Mouse (Mus musculus) cortical plate, adult 2 months (tissue): ENCODE results near the gene Ing4.

ENCODE experiments used
- CTCF ChIP-seq: fragments of 200-500 bp; IDR thresholded peaks from 2 replicates; pipeline ENCODE4 v1.5.1; 2011; ENCODE audit warnings: mild to moderate bottlenecking, control low read depth, low read length; ENCODE audit not compliant: insufficient read depth; ENCODE audit errors: extremely low read depth
- POLR2A ChIP-seq: fragments of 200-500 bp; IDR thresholded peaks from 2 replicates; pipeline ENCODE4 v1.6.1; 2011; ENCODE audit warnings: mild to moderate bottlenecking, low read length, control low read depth; ENCODE audit not compliant: insufficient read depth; ENCODE audit errors: extremely low read depth

- TF ChIP-seq CTCF (no peak), POLR2A (no peak)
Measured at GRCm38 (mm10) chr6:124993365-124993764, 46.2 kb upstream of the Ing4 start.
